Mouse (Mus musculus) naive thymus-derived CD4-positive, alpha-beta T cell, adult 2 months (primary cell): ENCODE results near the gene Tusc2.

ENCODE experiments used
- DNase-seq: peaks from one replicate; pipeline ENCODE4 v3.0.0-alpha.2; 2011; ENCODE audit warnings: low read depth

Gene Tusc2

DNA sequence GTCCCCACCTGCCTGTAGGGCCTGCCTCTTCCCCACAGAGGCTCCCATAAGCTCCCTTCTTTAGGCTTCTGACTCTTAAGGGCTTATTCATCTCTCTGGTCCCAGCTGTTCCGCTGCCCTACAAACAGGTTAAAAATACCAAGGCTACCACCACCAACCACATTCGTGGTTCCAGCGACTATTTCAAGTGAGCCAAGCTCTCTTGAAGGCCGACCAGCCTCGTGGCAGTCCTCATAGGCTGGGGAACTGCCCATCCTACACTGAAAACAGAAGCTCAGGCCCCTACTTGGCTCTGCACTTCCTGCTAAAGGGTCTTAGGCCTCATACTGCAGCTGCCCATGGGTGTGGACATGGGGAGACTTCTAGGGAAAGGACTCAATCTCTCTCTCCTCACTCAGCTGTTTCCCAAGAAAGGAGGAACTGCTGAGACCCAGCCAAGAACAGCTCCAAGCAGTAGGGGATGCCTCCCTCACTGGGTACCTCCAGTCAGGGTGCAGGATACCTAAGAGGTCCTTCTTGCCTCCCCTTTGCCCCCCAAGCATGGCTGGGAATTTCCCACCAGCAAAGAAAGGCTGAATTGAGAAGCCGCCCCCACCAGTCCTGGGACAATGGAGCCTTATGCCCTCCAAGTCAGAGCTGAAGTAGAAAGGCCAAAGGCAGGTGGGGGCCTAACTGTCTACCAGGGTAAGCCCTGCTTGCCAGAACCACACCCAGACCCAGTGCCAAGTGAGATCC lies 48.6 kb downstream of the Tusc2 start:
- no peak for DNase-seq

- peak; percentile 97 for DNase-seq
These were observed 49.3 kb downstream of the Tusc2 start for GRCm38 (mm10) chr9:107612191-107612944.

- DNase-seq = no peak
These were observed 50.0 kb downstream of the Tusc2 start for GRCm38 (mm10) chr9:107612945-107613569.

DNA sequence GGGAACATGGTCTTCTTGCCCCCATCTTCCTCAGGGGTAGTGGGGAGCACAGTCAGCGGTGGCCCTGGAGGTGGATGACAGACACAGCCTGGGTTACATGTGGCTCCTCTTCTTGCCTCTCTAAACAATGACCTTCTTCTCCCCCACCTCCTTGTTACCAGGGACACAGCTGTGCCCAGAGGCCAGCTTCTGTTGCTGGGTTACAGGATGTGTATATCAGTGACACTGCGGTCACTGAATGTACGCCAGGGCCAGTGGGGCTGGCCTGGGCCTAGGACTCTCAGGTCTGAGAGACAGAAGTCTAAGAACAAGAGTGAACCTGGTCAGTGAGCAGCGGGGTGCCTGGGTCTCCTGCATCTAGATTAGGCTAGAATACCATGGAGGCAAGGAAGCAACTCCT lies 52.0 kb downstream of the Tusc2 start:
- DNase-seq = no peak
